Mouse (Mus musculus): Measurements from ENCODE around the gene Fam161a.

- TF ChIP-seq POLR2A (IDR thresholded peaks at IDR 0.05; ENCODE audit: low read depth, low read length) (no peak), CTCF (IDR thresholded peaks at IDR 0.05; ENCODE audit: extremely low read depth, insufficient read depth, insufficient read length, insufficient replicate concordance) (peak; percentile 48; the same call in 1 of the 2 replicates)
These were observed 20.0 kb upstream of the Fam161a start for GRCm38 (mm10) chr11:22987357-22987756.

All from spleen, adult 2 months (tissue).